Mouse (Mus musculus) retina, postnatal 7 days (tissue): Measurements from ENCODE around the gene Lsm4.
A peak's percentile ranks its signal among the peaks of the same experiment; 100 is the strongest.

Experiments used
- DNase-seq: peaks from one replicate; pipeline ENCODE4 v3.0.0-alpha.2; 2012; ENCODE audit warnings: low read depth, low spot score

The Lsm4 gene

GRCm38 (mm10) chr8:70673079-70673856, at the start of gene Lsm4:
Gene Lsm4, plus strand, starts transcription at chr8:70673248.
- DNase-seq, result peak; percentile 98

GRCm38 (mm10) chr8:70625104-70625503, 47.9 kb upstream of the Lsm4 start:
- no peak for DNase-seq

- no peak for DNase-seq
Measured at GRCm38 (mm10) chr8:70627041-70627440, 46.0 kb upstream of the Lsm4 start.

DNA sequence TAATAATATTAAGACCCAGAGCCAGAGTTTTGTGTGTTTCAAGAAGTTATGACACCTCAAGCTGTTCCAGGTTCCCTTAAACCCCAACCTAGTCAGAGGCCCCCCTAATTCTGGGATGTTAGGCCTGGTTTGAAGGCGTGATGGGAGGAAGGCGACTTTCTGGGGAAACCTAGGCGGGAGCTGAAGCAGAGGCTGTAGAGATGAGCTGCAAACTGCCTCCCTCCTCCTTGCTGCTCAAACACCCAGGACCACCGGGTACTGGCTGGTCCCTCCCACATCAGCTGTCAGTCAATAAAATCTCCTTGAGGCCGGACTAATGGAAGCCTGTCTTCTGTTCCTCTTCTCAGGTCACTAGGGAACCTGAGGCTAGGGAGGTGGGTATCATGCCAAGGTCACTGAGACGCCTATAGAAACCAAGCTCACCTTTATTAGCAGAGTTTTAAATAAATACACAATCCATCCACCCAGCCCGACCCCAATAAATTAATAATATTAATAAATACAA, 44.0 kb upstream of the Lsm4 start:
- DNase-seq, result no peak

GRCm38 (mm10) chr8:70629574-70630531, 43.2 kb upstream of the Lsm4 start:
- DNase-seq, result peak; percentile 85

DNA sequence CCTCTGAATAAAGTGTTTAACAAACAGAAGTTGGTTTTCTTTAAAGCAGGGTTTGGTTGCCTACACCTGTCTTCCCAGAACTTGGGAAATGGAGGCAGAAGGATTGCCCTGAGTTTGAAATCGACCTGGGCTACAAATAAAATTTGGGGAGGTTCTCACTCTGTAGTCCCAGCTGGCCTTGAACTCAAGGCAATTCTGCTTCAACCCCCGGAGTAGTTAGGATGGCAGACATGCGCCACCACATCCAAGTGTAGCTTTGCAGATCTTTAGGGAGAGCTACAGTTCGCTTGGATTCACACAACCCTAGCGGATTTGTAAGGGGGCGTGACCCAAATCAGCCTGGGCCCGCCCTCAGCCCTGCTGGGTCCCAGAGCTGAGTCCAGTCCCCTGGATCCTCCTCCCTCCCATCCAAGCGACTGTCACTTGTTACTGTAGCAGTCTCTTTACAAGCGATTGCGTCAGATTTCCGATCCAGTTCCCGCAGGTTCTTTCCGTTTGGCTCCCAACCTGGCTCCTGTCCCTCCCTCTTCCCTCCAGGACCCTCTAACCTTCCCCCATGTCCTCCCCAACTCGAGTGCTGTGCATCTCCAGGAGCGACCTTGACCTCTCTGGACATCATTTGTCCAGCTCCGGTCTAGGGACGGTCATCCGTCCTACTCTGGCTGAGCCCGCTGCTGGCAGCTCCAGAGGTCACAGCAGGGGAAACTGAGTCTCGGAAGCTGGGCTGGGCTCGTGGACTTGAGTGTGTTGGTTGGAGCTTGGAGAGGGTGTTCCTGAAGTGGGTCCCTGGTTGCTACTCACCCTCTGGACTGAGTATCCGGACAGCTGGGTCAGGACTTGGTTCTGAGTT, 42.3 kb upstream of the Lsm4 start:
- no peak for DNase-seq

DNA sequence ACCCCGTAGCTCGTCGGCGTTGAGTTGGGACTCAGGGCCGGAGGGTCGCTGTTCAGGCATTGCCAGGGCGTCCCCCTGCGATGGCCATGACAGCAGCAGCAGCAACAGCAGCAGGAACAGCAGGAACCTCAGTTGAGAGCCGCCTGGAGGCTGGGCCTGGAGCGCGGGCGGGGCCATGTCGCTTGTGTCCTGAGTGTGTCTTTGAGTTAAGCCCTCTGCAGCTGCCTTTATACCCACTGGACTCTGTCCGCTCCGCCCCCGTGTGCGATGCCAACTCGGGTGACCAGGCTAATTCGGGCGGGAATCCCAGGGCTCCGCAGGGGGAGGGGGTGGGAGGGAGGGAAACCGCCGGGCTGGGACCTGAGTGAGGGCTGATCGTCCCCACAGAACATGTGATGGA, 41.6 kb upstream of the Lsm4 start:
- DNase-seq, result peak; percentile 49

GRCm38 (mm10) chr8:70632346-70632892, 40.6 kb upstream of the Lsm4 start, which contains the start of gene Gdf15:
Gene Gdf15, minus strand, starts transcription at chr8:70632456.
- no peak for DNase-seq

GRCm38 (mm10) chr8:70634066-70634465, 39.0 kb upstream of the Lsm4 start:
- no peak for DNase-seq

GRCm38 (mm10) chr8:70635527-70635926, 37.5 kb upstream of the Lsm4 start:
- no peak for DNase-seq

DNA sequence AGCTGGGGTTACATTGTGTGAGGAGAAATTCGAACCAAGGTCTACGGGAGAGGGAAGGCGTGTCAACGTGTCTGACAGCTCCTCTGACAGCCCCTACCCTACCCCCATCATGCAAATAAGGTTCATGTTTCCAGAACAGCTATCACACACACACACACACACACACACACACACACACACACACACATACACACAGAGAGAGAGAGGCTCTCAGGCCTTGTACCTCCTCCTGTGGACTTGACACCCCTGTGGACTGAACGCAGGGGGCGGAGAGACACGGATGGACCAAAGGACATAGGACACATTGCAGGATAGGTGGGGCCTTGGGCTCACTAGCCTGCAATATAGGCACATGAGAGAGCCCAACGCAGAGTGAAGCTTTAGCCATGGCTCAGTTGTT, 36.2 kb upstream of the Lsm4 start:
- DNase-seq, result no peak

GRCm38 (mm10) chr8:70638752-70639151, 34.3 kb upstream of the Lsm4 start:
- DNase-seq, result no peak

GRCm38 (mm10) chr8:70643019-70643418, 30.0 kb upstream of the Lsm4 start:
- DNase-seq, result no peak

DNA sequence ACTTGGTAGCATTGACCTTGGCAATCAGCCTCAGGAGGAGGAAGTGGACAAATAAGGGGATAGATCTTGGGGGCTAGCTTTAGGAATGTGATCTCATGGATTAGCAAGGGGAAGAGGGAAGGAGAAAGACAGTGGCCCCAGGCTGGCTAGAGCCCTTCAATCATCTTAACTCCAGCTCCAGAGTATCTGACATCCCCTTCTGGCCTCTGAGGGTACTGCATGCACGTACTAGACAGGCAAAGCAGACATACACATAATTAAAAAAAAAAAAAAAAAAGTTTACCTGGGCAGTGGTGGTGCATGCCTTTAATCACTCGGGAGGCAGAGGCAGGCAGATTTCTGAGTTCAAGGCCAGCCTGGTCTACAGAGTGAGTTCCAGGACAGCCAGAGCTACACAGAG, 29.0 kb upstream of the Lsm4 start:
- DNase-seq, result no peak

- no peak for DNase-seq
Measured at GRCm38 (mm10) chr8:70645501-70646224, 27.4 kb upstream of the Lsm4 start.

- DNase-seq, result no peak
Measured at GRCm38 (mm10) chr8:70646369-70646768, 26.7 kb upstream of the Lsm4 start.

- no peak for DNase-seq
Measured at GRCm38 (mm10) chr8:70646775-70647174, 26.3 kb upstream of the Lsm4 start.

- DNase-seq, result no peak
Measured at GRCm38 (mm10) chr8:70647343-70648163, 25.5 kb upstream of the Lsm4 start.

DNA sequence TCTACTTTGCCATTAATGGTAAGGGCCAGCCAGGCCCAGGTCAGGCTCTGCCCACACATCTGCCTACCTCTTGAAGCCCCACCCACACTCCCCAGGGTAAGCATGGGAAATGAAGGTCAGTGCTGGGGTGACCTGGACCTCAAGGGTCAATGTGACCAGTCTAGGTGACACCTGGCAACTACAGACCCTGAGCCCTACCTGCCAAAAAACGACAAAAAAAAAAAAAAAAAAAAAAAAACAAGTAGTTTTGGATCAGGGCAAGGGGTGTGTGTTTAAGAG, 24.9 kb upstream of the Lsm4 start:
- no peak for DNase-seq

DNA sequence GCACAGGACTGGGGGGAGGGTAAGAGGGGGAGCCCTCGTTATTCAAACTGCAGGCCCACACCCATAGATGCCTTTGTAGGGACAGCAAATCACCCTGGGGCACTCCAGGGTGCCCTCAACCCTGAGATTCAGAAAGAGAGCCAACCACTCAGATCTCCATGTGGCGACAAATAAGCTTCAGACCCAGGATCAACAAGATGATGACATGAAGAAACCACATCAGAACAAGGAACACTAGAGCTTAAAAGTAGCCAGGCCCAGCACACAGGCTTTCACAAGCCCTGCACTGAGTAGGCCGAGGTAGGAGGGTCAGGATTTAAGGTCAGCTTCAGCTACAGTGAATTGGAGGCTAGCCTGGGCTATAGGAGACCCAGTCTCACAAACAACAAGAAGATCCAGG, 24.1 kb upstream of the Lsm4 start:
- no peak for DNase-seq
